15 mouse cellular contexts compared by ENCODE assay signal in genomic region chr1:165861235-165861609, GRCm38 (mm10).
A peak's percentile ranks its signal among the peaks of the same experiment; 100 is the strongest.
DNase-seq lines count a peak whose midpoint lies in the region; ATAC-seq and TF ChIP-seq lines count a peak whose summit lies in the region.
"Had no signal": no experiment of that assay in that cellular context is flagged by ENCODE, and none has a peak within 500 bp of the region (broad histone marks: within the 10 kb centered on the region; RNA-seq: fewer than 3 reads in every experiment).

No protein-coding gene starts in this region.

- no peaks in the 10 kb centered on the region for H3K9me3 ChIP-seq in heart, embryonic 10.5 days
- no peaks in the 10 kb centered on the region for H3K9me3 ChIP-seq in heart, embryonic 12.5 days (replicated peaks)
- no peaks in the 10 kb centered on the region for H3K9me3 ChIP-seq in neural tube, embryonic 14.5 days (ENCODE audit: control insufficient read depth, low read length)
- no peaks in the 10 kb centered on the region for H3K9me3 ChIP-seq in neural tube, embryonic 15.5 days (replicated peaks)
- no peaks in the 10 kb centered on the region for H3K9me3 ChIP-seq in limb, embryonic 10.5 days (replicated peaks)
- H3K9me3 ChIP-seq in lung, postnatal 0 days (ENCODE audit: low read length), result no peaks in the 10 kb centered on the region
- H3K9me3 ChIP-seq: embryonic facial prominence, embryonic 12.5 days; forebrain, embryonic 13.5 days had no signal

- H3K27me3 ChIP-seq in heart, embryonic 10.5 days (ENCODE audit: insufficient read depth, poor library complexity, severe bottlenecking), result no peaks in the 10 kb centered on the region
- 0 out of 2 replicates have a peak, but pooled peaks cover 2% of the 10 kb centered on the region for H3K27me3 ChIP-seq in heart, embryonic 12.5 days (replicated peaks)
- H3K27me3 ChIP-seq in neural tube, embryonic 14.5 days (ENCODE audit: control insufficient read depth, insufficient read depth, low read length), result no peaks in the 10 kb centered on the region
- H3K27me3 ChIP-seq in neural tube, embryonic 15.5 days (replicated peaks), result no peaks in the 10 kb centered on the region
- no peaks in the 10 kb centered on the region for H3K27me3 ChIP-seq in limb, embryonic 10.5 days (ENCODE audit: low read depth, poor library complexity, severe bottlenecking)
- no peaks in the 10 kb centered on the region for H3K27me3 ChIP-seq in lung, postnatal 0 days (replicated peaks; ENCODE audit: insufficient read depth, low read length)
- H3K27me3 ChIP-seq: embryonic facial prominence, embryonic 12.5 days had no signal

- ATAC-seq in heart, embryonic 12.5 days (ENCODE audit: insufficient number of reproducible peaks, low FRiP score), result no peak
- ATAC-seq in neural tube, embryonic 14.5 days (ENCODE audit: low read depth), result 0 out of 2 replicates have a peak, but pooled peaks have one; percentile 9
- ATAC-seq in neural tube, embryonic 15.5 days (ENCODE audit: low FRiP score), result no peak
- ATAC-seq in lung, postnatal 0 days, result no peak
- ATAC-seq: intestine, postnatal 0 days had no signal

- H3K4me1 ChIP-seq in heart, embryonic 10.5 days, result peaks cover 22% of the 10 kb centered on the region
- peaks cover 20% of the 10 kb centered on the region; the same call in 1 of the 2 replicates for H3K4me1 ChIP-seq in heart, embryonic 12.5 days (replicated peaks)
- H3K4me1 ChIP-seq in neural tube, embryonic 14.5 days (ENCODE audit: control insufficient read depth, insufficient read depth, low read length), result peaks cover 4% of the 10 kb centered on the region; the same call in 1 of the 2 replicates
- peaks cover 6% of the 10 kb centered on the region for H3K4me1 ChIP-seq in neural tube, embryonic 15.5 days
- peaks cover 34% of the 10 kb centered on the region for H3K4me1 ChIP-seq in limb, embryonic 10.5 days
- H3K4me1 ChIP-seq in lung, postnatal 0 days (ENCODE audit: insufficient read depth, low read depth, low read length), result no peaks in the 10 kb centered on the region

- DNase-seq in heart, embryonic 10.5 days (ENCODE audit: low spot score), result no peak
- DNase-seq in limb, embryonic 10.5 days (ENCODE audit: low spot score), result no peak
- DNase-seq in lung, postnatal 0 days (ENCODE audit: low spot score), result no peak
- no peak for DNase-seq in layer of hippocampus, postnatal 14 days (ENCODE audit: low spot score in 2 of 2)
- DNase-seq: adrenal gland, adult 2 months; cerebellum, adult 18-20 months; lung, postnatal 36 days; right cerebral cortex, postnatal 4 days; thymus, adult 2 months had no signal

- H3K36me3 ChIP-seq in heart, embryonic 10.5 days, result no peaks in the 10 kb centered on the region
- no peaks in the 10 kb centered on the region for H3K36me3 ChIP-seq in heart, embryonic 12.5 days
- no peaks in the 10 kb centered on the region for H3K36me3 ChIP-seq in neural tube, embryonic 14.5 days (ENCODE audit: control insufficient read depth, insufficient read depth, low read length)
- H3K36me3 ChIP-seq in neural tube, embryonic 15.5 days, result peaks cover 4% of the 10 kb centered on the region; the same call in 1 of the 2 replicates
- peaks cover 7% of the 10 kb centered on the region; the same call in 1 of the 2 replicates for H3K36me3 ChIP-seq in limb, embryonic 10.5 days
- no peaks in the 10 kb centered on the region for H3K36me3 ChIP-seq in lung, postnatal 0 days (ENCODE audit: insufficient read depth, low read length)
- H3K36me3 ChIP-seq: embryonic facial prominence, embryonic 12.5 days had no signal

- H3K4me2 ChIP-seq in heart, embryonic 12.5 days, result no peak overlapping the region
- H3K4me2 ChIP-seq in neural tube, embryonic 14.5 days (ENCODE audit: low read depth, low read length), result no peak overlapping the region
- no peak overlapping the region for H3K4me2 ChIP-seq in neural tube, embryonic 15.5 days
- H3K4me2 ChIP-seq in lung, postnatal 0 days (replicated peaks; ENCODE audit: low read depth, low read length), result no peak overlapping the region
- H3K4me2 ChIP-seq: embryonic facial prominence, embryonic 12.5 days; forebrain, embryonic 13.5 days had no signal

- WGBS in heart, embryonic 10.5 days, result 82% methylated on average over 3 of the region's 3 CpGs
- whole genome bisulfite sequencing in heart, embryonic 12.5 days, result 85% methylated on average over 3 of the region's 3 CpGs
- WGBS in neural tube, embryonic 14.5 days, result 63% methylated on average over 3 of the region's 3 CpGs
- 61% methylated on average over 3 of the region's 3 CpGs for WGBS in neural tube, embryonic 15.5 days
- WGBS in limb, embryonic 10.5 days, result 88% methylated on average over 3 of the region's 3 CpGs
- WGBS in lung, postnatal 0 days, result 56% methylated on average over 3 of the region's 3 CpGs

- no peak for TF ChIP-seq CTCF in lung, postnatal 0 days (IDR thresholded peaks at IDR 0.05)

- no peak overlapping the region for H3K9ac ChIP-seq in heart, embryonic 12.5 days
- no peak overlapping the region for H3K9ac ChIP-seq in neural tube, embryonic 14.5 days (replicated peaks; ENCODE audit: low read depth, low read length)
- H3K9ac ChIP-seq in neural tube, embryonic 15.5 days (replicated peaks), result no peak overlapping the region
- H3K9ac ChIP-seq in lung, postnatal 0 days (replicated peaks; ENCODE audit: low read depth), result no peak overlapping the region
- H3K9ac ChIP-seq: embryonic facial prominence, embryonic 12.5 days; forebrain, embryonic 13.5 days had no signal

- TF ChIP-seq EP300 in lung, postnatal 0 days (IDR thresholded peaks at IDR 0.05), result no peak

- H3K4me3 ChIP-seq in heart, embryonic 10.5 days, result no peak overlapping the region
- no peak overlapping the region for H3K4me3 ChIP-seq in heart, embryonic 12.5 days
- no peak overlapping the region for H3K4me3 ChIP-seq in neural tube, embryonic 14.5 days (ENCODE audit: low read depth, low read length)
- H3K4me3 ChIP-seq in neural tube, embryonic 15.5 days (replicated peaks), result no peak overlapping the region
- no peak overlapping the region for H3K4me3 ChIP-seq in limb, embryonic 10.5 days
- H3K4me3 ChIP-seq in lung, postnatal 0 days (ENCODE audit: low read depth, low read length), result no peak overlapping the region
- H3K4me3 ChIP-seq: embryonic facial prominence, embryonic 12.5 days; forebrain, embryonic 13.5 days had no signal

- H3K27ac ChIP-seq in heart, embryonic 10.5 days, result peak overlapping the region; percentile 69; the same call in 1 of the 2 replicates
- H3K27ac ChIP-seq in heart, embryonic 12.5 days (ENCODE audit: poor library complexity, severe bottlenecking), result no peak overlapping the region
- no peak overlapping the region for H3K27ac ChIP-seq in neural tube, embryonic 14.5 days (ENCODE audit: low read depth, low read length)
- H3K27ac ChIP-seq in neural tube, embryonic 15.5 days (replicated peaks), result no peak overlapping the region
- peak overlapping the region; percentile 36; the same call in 1 of the 2 replicates for H3K27ac ChIP-seq in limb, embryonic 10.5 days
- no peak overlapping the region for H3K27ac ChIP-seq in lung, postnatal 0 days (ENCODE audit: low read length)
- H3K27ac ChIP-seq: embryonic facial prominence, embryonic 12.5 days; forebrain, embryonic 13.5 days had no signal

Comparison
In these comparisons a context has a peak if more than half of its experiments do, and no peak if none do; other contexts are left out.
1. H3K27ac ChIP-seq: peak in heart, embryonic 10.5 days (single experiment) and limb, embryonic 10.5 days (single experiment); none in heart, embryonic 12.5 days (single experiment), neural tube, embryonic 14.5 days (single experiment), neural tube, embryonic 15.5 days (single experiment) and lung, postnatal 0 days (single experiment).